Mouse (Mus musculus): ENCODE data around the gene Csrp2. TPM values are rescaled to one million over a fixed set of nuclear protein-coding genes. Genes with fewer than 3 reads are reported as not detected.

Csrp2 gene
- polyA plus RNA-seq, 1 experiment from 2014 or later, result 158 TPM

GRCm38 (mm10) chr10:110899744-110900501 is 19.7 kb upstream of the Csrp2 start:
- Histone ChIP-seq H3K36me3 (ENCODE audit: control insufficient read depth, insufficient read depth, low read length) (no peaks in the 10 kb centered on the region), H3K9me3 (ENCODE audit: control insufficient read depth, low read length) (no peaks in the 10 kb centered on the region), H3K27ac (ENCODE audit: low read depth, low read length) (no peak overlapping the region), H3K4me1 (ENCODE audit: control insufficient read depth, insufficient read depth, low read length) (no peaks in the 10 kb centered on the region), H3K4me3 (ENCODE audit: low read length) (no peak overlapping the region), H3K27me3 (ENCODE audit: control insufficient read depth, insufficient read depth, low read length) (no peaks in the 10 kb centered on the region), H3K4me2 (replicated peaks; ENCODE audit: low read depth, low read length) (no peak overlapping the region), H3K9ac (ENCODE audit: low read depth, low read length) (no peak overlapping the region)
- ATAC-seq (ENCODE audit: low FRiP score, low TSS enrichment), result no peak
- 57% methylated on average over 13 of the region's 13 CpGs for WGBS

- Histone ChIP-seq H3K4me1 (ENCODE audit: control insufficient read depth, insufficient read depth, low read length) (no peaks in the 10 kb centered on the region), H3K4me2 (replicated peaks; ENCODE audit: low read depth, low read length) (no peak overlapping the region), H3K27ac (ENCODE audit: low read depth, low read length) (no peak overlapping the region), H3K4me3 (ENCODE audit: low read length) (no peak overlapping the region), H3K9ac (ENCODE audit: low read depth, low read length) (no peak overlapping the region), H3K36me3 (ENCODE audit: control insufficient read depth, insufficient read depth, low read length) (no peaks in the 10 kb centered on the region), H3K9me3 (ENCODE audit: control insufficient read depth, low read length) (no peaks in the 10 kb centered on the region), H3K27me3 (ENCODE audit: control insufficient read depth, insufficient read depth, low read length) (no peaks in the 10 kb centered on the region)
- 89% methylated on average over 3 of the region's 3 CpGs for WGBS
- no peak for ATAC-seq (ENCODE audit: low FRiP score, low TSS enrichment)
These were observed 15.7 kb upstream of the Csrp2 start for GRCm38 (mm10) chr10:110903862-110904261.

- no peak for ATAC-seq (ENCODE audit: low FRiP score, low TSS enrichment)
- Histone ChIP-seq H3K27me3 (ENCODE audit: control insufficient read depth, insufficient read depth, low read length) (no peaks in the 10 kb centered on the region), H3K36me3 (ENCODE audit: control insufficient read depth, insufficient read depth, low read length) (no peaks in the 10 kb centered on the region), H3K9me3 (ENCODE audit: control insufficient read depth, low read length) (no peaks in the 10 kb centered on the region), H3K9ac (ENCODE audit: low read depth, low read length) (no peak overlapping the region), H3K4me3 (ENCODE audit: low read length) (no peak overlapping the region), H3K27ac (ENCODE audit: low read depth, low read length) (no peak overlapping the region), H3K4me1 (ENCODE audit: control insufficient read depth, insufficient read depth, low read length) (no peaks in the 10 kb centered on the region), H3K4me2 (replicated peaks; ENCODE audit: low read depth, low read length) (no peak overlapping the region)
- WGBS, result 88% methylated on average over 11 of the region's 11 CpGs
These were observed 2.8 kb upstream of the Csrp2 start for GRCm38 (mm10) chr10:110916666-110917344.

- Histone ChIP-seq H3K27me3 (ENCODE audit: control insufficient read depth, insufficient read depth, low read length) (no peaks in the 10 kb centered on the region), H3K9ac (ENCODE audit: low read depth, low read length) (no peak overlapping the region), H3K4me2 (replicated peaks; ENCODE audit: low read depth, low read length) (no peak overlapping the region), H3K36me3 (ENCODE audit: control insufficient read depth, insufficient read depth, low read length) (no peaks in the 10 kb centered on the region), H3K4me3 (ENCODE audit: low read length) (no peak overlapping the region), H3K4me1 (ENCODE audit: control insufficient read depth, insufficient read depth, low read length) (no peaks in the 10 kb centered on the region), H3K27ac (ENCODE audit: low read depth, low read length) (no peak overlapping the region), H3K9me3 (ENCODE audit: control insufficient read depth, low read length) (no peaks in the 10 kb centered on the region)
- ATAC-seq (ENCODE audit: low FRiP score, low TSS enrichment), result no peak
- 96% methylated on average over 6 of the region's 6 CpGs for WGBS
These were observed 2.1 kb upstream of the Csrp2 start for GRCm38 (mm10) chr10:110917521-110917920.

- Histone ChIP-seq H3K9ac (ENCODE audit: low read depth, low read length) (peak overlapping the region; percentile 79; the same call in 1 of the 2 replicates), H3K27me3 (ENCODE audit: control insufficient read depth, insufficient read depth, low read length) (no peaks in the 10 kb centered on the region)
- ATAC-seq (ENCODE audit: low FRiP score, low TSS enrichment), result no peak
These were observed 886 bp upstream of the Csrp2 start for GRCm38 (mm10) chr10:110918414-110919391.

GRCm38 (mm10) chr10:110920368-110920950 is 870 bp downstream of the Csrp2 start:
- no peak; the same call in 1 of the 2 replicates for ATAC-seq (ENCODE audit: low FRiP score, low TSS enrichment)
- no peaks in the 10 kb centered on the region for H3K9me3 ChIP-seq (ENCODE audit: control insufficient read depth, low read length)
- H3K4me3 ChIP-seq (ENCODE audit: low read length), result peak overlapping the region; percentile 70
- peak overlapping the region; percentile 79 for H3K4me2 ChIP-seq (replicated peaks; ENCODE audit: low read depth, low read length)
- H3K27me3 ChIP-seq (ENCODE audit: control insufficient read depth, insufficient read depth, low read length), result no peaks in the 10 kb centered on the region
- no peaks in the 10 kb centered on the region for H3K36me3 ChIP-seq (ENCODE audit: control insufficient read depth, insufficient read depth, low read length)
- 0 out of 2 replicates have a peak, but pooled peaks cover 3% of the 10 kb centered on the region for H3K4me1 ChIP-seq (ENCODE audit: control insufficient read depth, insufficient read depth, low read length)
- peak overlapping the region; percentile 79 for H3K9ac ChIP-seq (ENCODE audit: low read depth, low read length)
- WGBS, result under 1% methylated on average over 15 of the region's 15 CpGs
- H3K27ac ChIP-seq (ENCODE audit: low read depth, low read length), result peak overlapping the region; percentile 97; the same call in 1 of the 2 replicates

More at GRCm38 (mm10) chr10:110918414-110919391, 886 bp upstream of the Csrp2 start:
- Histone ChIP-seq H3K4me2 (replicated peaks; ENCODE audit: low read depth, low read length) (peak overlapping the region; percentile 79), H3K9me3 (ENCODE audit: control insufficient read depth, low read length) (no peaks in the 10 kb centered on the region), H3K36me3 (ENCODE audit: control insufficient read depth, insufficient read depth, low read length) (no peaks in the 10 kb centered on the region), H3K4me3 (ENCODE audit: low read length) (peak overlapping the region; percentile 70), H3K27ac (ENCODE audit: low read depth, low read length) (peak overlapping the region; percentile 97; the same call in 1 of the 2 replicates), H3K4me1 (ENCODE audit: control insufficient read depth, insufficient read depth, low read length) (0 out of 2 replicates have a peak, but pooled peaks cover 3% of the 10 kb centered on the region)
- WGBS, result 15% methylated on average over 26 of the region's 26 CpGs

- 50% methylated on average over 3 of the region's 3 CpGs for WGBS
- Histone ChIP-seq H3K27ac (ENCODE audit: low read depth, low read length) (no peak overlapping the region), H3K27me3 (ENCODE audit: control insufficient read depth, insufficient read depth, low read length) (no peaks in the 10 kb centered on the region), H3K4me3 (ENCODE audit: low read length) (no peak overlapping the region; the same call in 1 of the 2 replicates), H3K9ac (ENCODE audit: low read depth, low read length) (no peak overlapping the region), H3K4me2 (replicated peaks; ENCODE audit: low read depth, low read length) (peak overlapping the region; percentile 79), H3K4me1 (ENCODE audit: control insufficient read depth, insufficient read depth, low read length) (0 out of 2 replicates have a peak, but pooled peaks cover 3% of the 10 kb centered on the region), H3K36me3 (ENCODE audit: control insufficient read depth, insufficient read depth, low read length) (no peaks in the 10 kb centered on the region), H3K9me3 (ENCODE audit: control insufficient read depth, low read length) (no peaks in the 10 kb centered on the region)
- no peak for ATAC-seq (ENCODE audit: low FRiP score, low TSS enrichment)
These were observed 2.3 kb downstream of the Csrp2 start for GRCm38 (mm10) chr10:110921890-110922289.

- no peak overlapping the region for H3K4me3 ChIP-seq (ENCODE audit: low read length)
- H3K27me3 ChIP-seq (ENCODE audit: control insufficient read depth, insufficient read depth, low read length), result no peaks in the 10 kb centered on the region
- no peak overlapping the region for H3K27ac ChIP-seq (ENCODE audit: low read depth, low read length)
- WGBS, result 62% methylated on average over 9 of the region's 9 CpGs
- ATAC-seq (ENCODE audit: low FRiP score, low TSS enrichment), result no peak
- no peaks in the 10 kb centered on the region for H3K9me3 ChIP-seq (ENCODE audit: control insufficient read depth, low read length)
- no peaks in the 10 kb centered on the region for H3K36me3 ChIP-seq (ENCODE audit: control insufficient read depth, insufficient read depth, low read length)
- 0 out of 2 replicates have a peak, but pooled peaks cover 3% of the 10 kb centered on the region for H3K4me1 ChIP-seq (ENCODE audit: control insufficient read depth, insufficient read depth, low read length)
- H3K9ac ChIP-seq (ENCODE audit: low read depth, low read length), result no peak overlapping the region
- H3K4me2 ChIP-seq (replicated peaks; ENCODE audit: low read depth, low read length), result peak overlapping the region; percentile 28
These were observed 3.0 kb downstream of the Csrp2 start for GRCm38 (mm10) chr10:110922612-110923011.

All from kidney, embryonic 14.5 days (tissue).